Mouse (Mus musculus) spleen, adult 2 months (tissue): ENCODE results near the gene Sel1l3.

Experiments
- CTCF ChIP-seq: fragments of 200-500 bp; IDR thresholded peaks from 2 replicates; pipeline ENCODE4 v1.5.1; 2011; ENCODE audit warnings: mild to moderate bottlenecking, inconsistent platforms; ENCODE audit not compliant: insufficient read depth, insufficient read length, insufficient replicate concordance; ENCODE audit errors: extremely low read depth
- POLR2A ChIP-seq: fragments of 200-500 bp; IDR thresholded peaks from 2 replicates; pipeline ENCODE4 v1.6.1; 2011; ENCODE audit warnings: low read depth, low read length, inconsistent platforms

DNA sequence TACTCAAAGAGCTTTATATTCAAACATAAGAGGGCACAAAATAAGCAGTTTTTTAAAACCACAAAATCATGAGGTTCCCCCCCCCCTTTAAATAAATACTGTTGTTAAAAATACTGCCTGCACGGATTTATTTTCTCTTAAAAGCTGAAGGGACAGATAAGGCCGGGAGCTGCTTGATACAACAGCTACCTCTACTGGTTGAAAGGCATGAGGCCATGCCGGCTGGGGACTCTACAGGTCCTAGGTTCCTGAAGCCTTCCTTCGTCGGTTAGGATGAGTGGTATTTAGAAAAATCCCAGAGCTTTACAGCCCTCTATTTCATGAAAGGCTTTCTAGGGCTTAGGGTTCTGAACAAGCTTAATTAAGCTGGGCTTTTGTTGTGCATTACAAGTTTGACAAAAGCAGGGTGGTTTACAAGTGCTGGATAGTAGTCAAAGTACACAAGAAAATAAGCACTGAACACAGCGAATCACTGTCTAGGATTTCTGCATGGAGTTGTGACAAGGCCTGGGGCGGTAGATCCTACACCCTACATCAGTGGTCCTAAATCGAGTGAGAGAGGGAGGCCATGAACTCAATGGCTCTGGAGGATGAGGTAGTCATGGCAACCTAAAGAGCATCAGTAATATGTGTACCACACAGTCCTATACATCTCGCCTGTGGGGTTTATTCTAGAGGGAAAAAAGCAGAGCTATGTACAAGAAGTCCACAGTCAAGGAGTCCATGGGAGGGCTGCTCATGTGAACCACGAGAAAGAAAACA lies 90.0 kb downstream of the Sel1l3 start:
- no peak for TF ChIP-seq CTCF
- no peak for TF ChIP-seq POLR2A
